Mouse (Mus musculus) gastrocnemius, postnatal 4 days (tissue): ENCODE results near the gene Htr1d. TPM values are rescaled to one million over a fixed set of nuclear protein-coding genes. Genes with fewer than 3 reads are reported as not detected.
A peak's percentile ranks its signal among the peaks of the same experiment; 100 is the strongest.

Source experiments
- DNase-seq, 2 experiments: peaks; one replicate each; pipeline ENCODE4 v3.0.0; 2021 to 2022; ENCODE audit warnings: low spot score in 2 of 2, mixed read lengths in 2 of 2
- long read RNA-seq, 2 experiments: library from polyadenylated mRNA; stranded (forward); transcript quantifications; one replicate each; pipeline ENCODE4 v2.0.0; 2021
- total RNA-seq, 2 experiments: library from RNA; stranded (reverse); gene quantifications; 2 replicates each; pipeline ENCODE4 v1.2.3; 2021

Gene Htr1d
- total RNA-seq: not detected
- long read RNA-seq, experiment 1: 0 reads
- long read RNA-seq, experiment 2: 0 reads

DNA sequence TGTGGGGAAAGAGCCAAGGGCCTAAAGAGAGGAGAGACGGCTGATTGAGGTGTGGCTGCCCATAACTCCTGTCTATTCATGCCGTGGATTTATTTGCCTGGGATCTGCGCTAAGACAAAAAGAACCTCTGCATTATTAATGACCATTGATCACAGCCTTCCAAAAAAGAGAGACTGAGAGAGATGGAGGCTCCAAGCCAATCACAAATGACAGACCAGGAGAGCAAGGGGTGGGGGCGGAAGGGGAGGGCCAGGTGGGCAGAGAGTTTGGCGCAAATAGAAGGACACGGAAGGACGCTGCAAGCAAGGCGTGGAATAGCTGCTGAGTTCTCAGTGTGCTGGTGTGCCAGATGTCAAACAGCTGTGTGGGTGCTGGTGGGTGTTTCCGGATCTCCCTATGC is at the start of gene Htr1d:
Htr1d (plus strand) TSS at position 301 of the 400 bp plus-strand sequence.
- DNase-seq: no peak

DNA sequence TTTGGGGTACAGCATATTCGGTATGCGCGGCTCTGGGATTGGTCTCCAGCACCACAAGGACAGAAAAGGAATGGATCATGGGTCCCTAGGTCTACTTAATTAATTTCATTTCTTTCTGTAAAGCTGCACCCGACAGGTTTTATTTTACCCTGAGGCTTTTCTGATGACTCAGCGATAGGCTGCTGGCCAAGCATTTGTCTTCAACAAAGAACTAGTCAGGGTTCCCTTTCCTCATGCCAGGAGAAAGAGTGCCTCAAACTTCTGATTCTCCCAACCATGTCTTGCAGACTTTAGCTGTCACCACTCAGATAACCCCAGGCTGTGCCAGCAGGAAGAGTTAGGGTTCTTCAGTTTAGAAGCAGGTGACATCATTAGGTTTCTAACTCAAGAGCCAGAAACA is 46.3 kb upstream of the Htr1d start:
- no peak for DNase-seq

DNA sequence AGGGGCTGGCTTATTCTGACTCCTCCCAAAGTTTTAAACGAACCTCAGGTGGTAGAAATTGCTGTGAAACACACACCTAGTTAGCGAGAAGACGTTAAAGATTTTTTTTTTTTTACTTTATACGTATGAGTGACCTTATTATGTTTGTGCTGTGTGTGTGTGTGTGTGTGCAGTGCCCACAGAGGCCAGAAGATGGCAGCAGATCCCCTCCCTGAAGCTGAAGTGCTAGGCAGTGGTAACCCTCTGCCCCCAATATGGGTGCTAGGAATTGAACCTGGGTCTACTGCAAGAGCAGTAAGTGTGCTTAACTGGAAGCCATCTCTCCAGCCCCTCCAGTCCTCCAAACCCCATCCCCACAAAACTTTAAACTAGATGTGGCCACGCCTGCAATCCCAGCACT is 40.3 kb upstream of the Htr1d start:
- DNase-seq: no peak

DNA sequence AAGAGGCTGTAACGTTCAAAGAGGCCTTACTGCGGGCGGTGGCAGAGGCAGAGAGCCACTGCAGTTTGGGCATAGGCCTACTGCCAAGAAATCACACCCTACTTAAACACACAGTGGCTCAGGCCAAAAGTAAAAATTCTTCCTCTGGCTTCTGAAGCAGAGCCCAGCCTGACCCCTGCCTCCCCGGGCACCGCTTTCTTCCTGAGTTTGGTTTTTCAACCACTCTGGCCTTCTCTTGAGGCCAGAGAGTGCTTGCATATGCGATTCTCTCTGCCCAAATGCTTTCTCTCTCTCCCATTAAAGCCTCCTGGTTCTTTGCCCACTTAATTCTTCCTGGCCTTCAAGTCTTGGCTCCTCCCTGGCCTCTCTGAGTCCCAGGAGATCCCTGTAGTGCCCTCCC is 39.5 kb upstream of the Htr1d start:
- no peak for DNase-seq

DNA sequence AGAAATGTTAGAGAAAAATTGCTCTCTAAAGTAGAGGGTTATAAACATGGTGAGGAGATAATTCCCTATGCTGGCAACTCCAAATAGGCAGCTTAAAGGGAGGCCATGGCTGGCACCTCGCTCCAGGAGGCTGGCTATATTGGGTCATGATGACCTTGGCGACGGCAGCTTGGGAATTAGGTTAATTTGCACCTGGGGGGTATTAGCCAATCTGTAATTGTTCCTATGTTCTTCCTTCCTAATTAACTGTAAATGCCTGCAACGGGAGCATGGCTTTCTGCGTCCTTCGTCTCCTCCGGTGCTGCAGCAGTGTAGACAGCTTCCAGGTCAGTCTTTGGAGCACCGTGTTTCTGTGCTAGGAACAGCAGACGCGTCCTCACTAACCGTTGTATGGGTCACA is 36.1 kb upstream of the Htr1d start:
- no peak for DNase-seq

DNA sequence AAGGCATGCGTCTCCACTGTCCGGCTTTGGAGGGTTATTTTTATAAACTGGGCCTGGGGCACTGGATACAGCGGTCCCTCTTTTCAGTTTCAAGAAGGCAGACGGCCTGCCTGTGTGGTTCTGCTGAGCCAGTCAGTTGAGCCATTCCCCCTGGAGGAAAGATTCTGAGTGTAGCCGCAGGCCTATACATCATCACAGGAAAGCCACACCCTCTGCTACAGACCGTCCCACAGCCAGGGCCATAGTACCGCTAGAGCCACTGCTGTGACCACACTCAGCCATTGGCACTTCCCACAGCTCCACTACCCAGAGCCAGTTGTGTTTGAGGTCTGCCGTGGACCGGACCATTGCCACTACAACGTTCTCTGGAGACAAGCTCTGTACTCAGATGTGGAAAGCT is 21.5 kb upstream of the Htr1d start:
- DNase-seq: no peak

DNA sequence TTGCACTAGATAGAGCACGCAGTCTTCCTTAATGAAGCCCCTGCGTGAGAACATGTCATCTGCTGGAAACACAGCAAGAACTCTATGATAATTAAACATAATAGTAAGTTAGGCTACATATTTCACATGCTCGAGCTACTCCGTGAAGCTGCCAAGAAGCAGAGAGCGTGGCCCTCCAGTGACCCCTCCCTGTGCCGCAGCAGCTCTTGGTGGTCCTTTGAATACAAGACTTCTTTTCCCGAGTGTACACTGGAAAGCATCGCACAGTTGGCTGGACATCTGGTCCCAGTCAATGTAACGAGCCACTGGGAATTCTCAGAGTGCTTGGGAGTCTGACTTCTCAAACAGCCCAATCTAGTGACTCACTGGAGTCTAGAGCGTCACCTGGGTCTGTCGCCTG is 15.5 kb upstream of the Htr1d start:
- DNase-seq: no peak

DNA sequence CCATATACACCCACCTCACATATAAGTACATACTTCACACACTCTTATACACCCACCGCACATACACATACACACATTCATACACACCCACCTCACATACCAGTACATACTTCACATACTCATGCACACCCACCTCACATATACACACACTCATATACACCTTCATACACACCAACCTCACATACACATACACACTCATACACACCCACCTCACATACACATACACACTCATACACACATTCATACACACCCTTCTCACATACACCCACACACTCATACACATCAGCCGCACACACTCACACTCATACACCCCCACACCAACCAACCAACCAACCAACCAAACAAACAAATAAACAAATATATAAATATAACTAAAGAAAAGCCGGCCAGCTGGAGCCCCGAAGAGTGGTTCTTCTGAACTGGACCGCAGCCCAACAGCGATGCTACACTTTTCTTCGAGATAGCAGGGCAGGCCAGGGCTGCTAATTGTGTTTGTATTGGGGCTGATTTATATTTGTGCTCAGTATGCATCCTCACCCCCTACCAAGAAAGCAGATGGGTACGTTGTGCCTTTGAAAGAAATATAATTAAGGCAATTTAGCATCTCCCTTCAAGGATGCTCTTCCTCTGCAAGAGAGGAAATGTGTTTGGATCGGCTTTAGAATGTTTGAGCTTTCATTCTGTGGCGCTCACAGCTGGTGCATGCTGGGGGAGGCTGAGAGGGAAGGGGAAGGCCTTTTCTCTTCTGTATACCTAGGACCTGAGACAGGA is 11.1 kb upstream of the Htr1d start:
- DNase-seq: no peak

DNA sequence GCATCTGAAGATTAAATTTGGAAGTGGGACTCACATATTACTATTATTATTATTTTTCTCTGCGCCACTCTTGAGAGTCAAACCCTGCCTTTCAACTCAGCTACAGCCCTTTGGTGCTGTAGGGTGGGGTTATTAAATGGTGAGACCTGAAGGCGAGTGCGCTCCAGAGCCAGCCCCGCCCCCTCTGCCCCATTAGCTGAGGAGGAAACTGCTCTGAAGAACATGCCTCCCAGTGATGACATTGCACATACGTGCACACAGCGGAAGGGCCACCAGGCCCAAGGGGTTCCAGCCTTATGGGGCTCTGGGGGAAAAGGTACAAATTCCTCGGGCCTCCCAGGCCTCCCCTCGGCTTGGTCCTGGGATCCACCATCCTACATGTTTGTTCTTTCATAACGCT is 7.8 kb upstream of the Htr1d start:
- DNase-seq: no peak

DNA sequence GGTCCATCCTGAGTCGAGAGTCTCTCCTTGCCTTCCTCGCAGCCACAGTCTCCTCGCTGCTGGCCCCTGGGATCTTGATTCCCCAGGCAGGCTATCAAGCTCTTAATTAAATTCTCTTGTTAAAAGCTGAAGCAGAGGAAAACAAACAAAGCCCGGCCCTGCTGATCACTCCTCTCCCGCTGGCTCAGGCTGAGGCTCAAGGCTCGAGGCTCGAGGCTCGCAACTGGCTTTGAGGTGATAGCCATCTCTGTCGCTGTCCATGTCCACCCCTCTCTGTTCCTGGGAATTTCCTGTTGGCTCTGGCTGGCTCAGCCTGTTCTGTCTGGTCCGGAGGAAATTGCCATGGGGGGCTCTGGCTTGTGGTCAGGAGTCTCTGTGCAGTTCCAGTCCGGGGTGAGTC is 4.4 kb upstream of the Htr1d start:
- no peak for DNase-seq

DNA sequence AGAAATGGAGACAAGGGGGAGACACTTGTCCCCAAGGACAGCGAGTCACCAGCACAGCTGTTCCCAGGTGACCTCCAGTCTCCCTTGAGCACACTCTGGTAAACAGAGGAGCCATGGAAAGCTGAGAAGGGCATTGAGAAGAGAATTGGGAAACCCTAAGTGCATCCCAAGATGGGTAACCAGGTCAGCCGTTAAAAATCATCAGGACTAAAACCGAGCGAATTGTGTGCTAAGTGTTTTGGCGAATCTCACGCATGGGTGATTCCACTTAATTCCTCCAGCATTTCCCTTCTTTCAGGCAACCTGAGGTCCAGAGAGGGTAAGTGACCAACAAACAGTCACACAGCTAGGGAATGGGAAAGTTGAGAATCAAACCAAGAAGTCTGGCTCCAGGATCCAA is 3.9 kb upstream of the Htr1d start:
- DNase-seq: no peak

DNA sequence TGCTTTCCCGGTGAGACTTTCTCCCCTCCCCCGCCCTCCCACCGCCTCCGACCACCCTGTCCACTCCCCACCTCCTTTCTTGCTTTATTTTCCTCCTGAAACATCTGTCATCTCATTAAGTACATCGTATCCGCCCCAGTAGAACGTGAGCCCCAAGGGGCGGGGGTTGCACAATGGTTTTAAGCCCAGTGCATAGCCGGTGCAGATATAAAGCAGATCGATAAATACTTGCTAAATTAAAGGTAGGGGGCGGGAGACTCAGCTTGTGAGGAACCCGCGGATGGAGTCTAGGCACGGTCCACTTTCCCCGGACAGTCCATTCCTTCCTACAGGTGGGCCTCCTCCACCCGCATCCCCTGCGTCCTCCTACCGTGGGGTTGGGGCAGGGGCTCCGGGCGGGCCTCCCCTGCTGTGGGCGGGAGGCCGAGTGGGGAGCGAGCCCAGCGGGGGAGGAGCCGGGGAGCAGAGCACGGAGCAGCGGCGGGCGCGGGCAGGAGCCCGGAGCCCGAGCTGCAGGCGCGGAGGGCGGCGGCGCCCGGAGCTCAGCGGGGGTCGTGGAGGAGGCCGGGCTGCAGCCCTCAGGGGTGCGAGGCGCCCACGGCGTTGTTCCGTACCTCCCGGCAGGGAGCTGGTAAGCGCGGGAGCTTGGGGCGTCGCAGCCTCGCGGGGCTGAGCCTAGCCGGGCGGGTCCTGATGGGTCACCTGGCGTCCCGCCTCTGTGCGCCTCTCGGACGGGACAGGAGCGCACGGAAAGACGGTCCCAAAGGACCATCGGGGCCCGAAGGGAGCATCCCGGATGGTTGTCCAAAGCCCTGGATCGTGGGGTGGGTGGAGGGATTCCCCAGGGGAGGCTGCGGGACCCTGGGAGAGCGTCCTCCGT is 1.0 kb downstream of the Htr1d start:
- peak in 1 of 2 experiments; percentile 11 for DNase-seq

DNA sequence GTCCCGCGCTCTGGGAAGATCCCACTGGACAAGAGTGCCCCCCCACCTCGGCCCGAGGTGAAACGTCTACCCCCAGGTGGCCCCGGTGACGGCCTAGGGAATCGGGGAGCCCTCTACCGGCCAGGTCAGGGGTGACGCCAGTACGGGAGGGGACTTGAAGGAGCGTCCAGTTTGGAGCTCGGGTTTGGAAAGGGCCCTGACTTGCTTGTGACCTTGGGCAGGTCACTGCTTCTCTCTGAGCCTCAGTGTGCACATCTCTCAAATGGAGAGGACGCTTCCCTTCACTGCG is 1.6 kb downstream of the Htr1d start:
- DNase-seq: no peak

DNA sequence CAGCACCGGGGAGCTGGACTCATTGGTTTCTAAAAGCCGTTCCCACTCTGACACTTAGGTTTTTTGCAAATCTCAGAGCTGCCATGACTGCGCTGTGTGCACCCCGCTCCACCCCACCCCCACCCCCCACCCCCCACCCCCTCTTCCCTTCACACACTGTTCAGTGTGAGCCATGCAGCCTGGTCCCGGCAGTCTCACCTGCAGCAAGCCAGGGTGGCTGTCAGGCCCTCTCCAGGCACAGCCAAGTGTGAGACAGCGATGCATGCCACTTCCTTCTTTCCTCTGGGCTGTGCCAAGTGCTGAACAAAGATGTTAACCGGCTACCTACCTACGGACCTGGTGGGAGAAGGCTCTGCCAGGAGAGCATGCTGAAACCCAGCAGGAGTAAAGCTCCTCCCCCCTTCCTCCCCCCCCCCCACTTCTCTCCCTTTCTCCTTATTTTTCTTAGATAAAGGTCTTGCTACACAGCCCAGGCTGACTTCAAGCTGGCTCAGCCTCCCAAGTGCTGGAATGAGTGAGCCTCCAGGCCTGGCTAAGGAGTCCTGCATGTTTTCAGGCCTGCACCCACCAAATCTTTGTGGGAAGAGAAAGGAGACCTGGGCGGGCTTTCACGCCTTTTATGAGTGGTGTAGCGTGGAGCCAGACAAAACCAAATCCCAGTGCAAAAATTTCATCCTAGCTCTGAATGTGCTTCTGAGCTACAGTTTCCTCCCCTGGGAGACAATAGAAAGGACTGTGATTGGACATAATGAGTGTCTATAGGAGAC is 7.5 kb downstream of the Htr1d start:
- no peak for DNase-seq

DNA sequence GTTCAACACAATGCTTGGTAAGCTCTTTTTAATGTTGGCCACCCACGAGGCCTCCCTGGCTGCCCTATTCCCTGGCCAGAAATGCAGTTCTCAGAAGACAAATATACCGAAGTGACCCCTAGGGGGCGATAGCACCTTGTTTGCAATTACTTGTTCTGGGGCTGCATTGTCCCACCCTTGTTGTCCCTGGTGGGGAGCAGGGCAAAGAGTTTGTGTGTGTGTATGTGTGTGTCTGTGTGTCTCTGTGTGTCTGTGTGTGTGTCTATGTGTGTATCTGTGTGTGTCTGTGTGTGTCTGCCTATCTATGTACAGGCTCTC is 8.0 kb downstream of the Htr1d start:
- DNase-seq: peak; percentile 34 to 72

DNA sequence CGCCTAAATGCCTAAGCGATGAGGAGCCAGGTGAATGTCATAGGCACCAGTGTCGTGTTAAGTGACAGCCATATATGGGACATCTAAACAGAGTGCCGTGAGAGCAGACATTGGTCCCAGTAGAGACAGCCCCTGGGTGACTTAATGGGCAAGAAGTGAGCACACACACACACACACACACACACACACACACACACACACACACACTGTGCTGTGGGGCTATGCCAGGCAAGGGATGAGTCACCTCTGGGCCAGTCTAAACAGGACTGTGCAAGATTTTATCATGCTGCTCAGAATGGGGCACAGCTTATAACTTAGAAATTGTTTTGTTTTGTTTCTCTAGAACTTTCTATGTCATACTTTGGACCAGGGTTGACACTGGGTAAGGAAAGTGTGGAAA is 10.7 kb downstream of the Htr1d start:
- no peak for DNase-seq

DNA sequence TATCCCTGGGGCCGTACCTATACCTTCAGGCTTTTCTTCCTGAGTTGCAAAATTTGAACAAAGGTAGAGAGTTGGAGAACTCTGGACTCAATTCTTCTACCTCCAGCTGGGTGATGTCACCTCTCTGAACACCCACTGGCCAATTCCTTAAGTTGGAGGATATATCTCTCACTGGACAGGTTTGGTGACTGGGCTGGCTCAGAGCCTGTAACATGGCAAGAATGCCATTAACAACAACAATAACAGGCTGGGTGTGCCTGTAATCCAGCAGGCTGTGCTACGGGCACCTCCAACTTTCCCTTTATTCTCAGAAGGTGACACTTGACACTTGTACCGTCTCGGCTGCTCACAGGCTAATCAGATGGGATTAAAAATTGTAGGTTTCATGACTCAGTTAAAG is 15.8 kb downstream of the Htr1d start:
- no peak for DNase-seq

DNA sequence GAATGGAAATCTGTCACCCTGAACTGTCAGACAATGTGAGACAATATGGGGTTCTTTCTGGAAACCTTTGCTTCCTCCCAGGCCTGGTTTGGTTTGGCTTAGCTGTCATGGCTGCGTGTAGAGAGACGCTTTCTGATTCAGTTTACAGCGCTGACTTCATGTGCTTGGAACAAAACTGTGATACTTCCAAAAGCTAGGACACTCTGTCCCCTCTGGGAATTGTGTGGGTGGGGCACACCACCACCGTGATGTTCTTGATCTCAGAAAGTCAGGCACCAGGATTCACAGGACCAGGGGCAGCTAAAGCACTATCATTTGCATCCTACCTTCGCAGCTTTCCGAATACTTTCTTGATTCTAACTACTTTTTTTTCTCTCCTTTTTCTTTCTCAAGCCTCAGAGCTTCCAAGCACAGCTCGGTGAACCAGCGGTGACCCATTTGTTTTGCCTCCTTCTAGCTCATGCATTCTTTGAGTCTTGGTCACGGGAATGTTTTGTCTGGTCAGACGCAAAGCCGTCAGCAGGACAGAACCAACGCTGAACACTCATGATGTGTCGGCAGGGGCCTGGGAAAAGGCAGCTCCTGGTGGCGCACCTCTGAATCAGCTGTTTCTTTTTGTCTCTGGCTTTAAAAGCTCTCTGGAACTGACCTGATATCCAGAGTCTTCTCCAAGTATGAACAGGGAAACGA is 18.2 kb downstream of the Htr1d start:
- no peak for DNase-seq

DNA sequence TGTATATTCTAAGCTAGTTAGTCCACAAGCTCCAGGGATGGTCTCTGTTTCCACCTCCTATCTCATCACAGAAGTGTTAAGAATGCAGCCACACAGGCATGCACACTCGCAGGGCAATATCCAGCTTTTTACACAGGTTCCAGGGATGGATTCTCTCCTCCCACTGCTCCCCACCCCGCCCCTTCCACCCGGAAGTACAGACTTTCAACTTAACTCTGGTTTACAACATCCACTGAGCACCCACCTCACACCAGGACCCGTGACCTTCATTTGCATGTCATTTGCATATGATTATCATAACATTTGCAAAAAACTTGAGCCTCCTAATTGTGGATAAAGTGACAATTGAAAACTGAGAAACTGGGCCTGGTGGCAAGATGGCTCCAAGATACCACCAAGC is 21.2 kb downstream of the Htr1d start:
- no peak for DNase-seq

DNA sequence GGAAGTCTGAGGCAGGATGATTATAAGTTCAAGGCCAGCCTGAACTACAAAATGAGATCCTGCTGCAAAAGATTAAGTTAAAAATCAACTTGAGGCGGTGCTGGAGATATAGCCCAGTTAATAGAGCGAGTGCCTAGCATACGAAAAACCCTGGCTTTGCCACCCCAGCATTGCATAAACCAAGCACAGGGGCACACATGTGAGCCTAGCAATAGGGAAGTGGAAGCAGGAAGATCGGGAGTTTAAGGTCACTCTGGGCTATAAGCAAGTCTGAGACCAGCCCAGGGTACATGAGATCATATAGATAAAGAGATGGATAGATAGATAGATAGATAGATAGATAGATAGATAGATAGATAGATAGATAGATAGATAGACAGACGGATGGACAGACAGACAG is 26.5 kb downstream of the Htr1d start:
- no peak for DNase-seq

DNA sequence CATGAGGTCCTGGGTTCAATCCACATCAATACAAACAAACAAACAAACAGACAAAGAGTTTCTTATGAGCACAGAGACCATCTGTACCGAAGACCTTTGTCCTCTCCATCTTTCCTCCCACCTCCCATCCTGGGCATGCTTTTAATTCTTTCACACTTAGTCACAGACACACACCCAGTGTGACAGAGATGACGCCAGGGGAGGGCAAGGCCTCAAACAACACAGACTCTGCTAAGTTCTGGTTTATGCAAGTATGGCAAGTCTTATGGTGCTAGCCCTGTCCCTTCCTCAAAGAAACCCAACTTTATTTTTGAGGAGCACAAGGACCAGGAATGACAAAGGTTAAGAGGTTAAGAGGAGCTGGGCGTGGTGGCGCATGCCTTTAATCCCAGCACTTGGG is 26.9 kb downstream of the Htr1d start:
- DNase-seq: no peak

DNA sequence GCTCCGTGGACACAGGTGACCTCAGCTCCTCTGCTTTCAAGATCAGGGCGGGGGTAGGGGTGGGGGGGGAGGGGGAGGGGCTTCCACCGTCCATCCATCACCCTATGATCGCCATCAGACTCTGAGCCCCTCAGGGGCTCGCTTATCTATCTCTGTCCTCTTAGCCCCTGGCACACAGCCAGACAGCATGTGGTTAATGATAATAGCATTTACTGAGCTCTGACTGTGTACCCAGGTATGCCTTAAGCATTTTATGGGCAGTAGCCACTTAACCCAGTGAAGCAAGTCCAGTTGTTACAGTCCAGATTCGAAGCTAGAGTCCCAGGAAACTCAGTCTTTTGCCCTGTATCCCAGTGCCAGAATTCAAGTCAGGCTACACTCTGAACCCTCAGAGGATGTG is 28.2 kb downstream of the Htr1d start:
- DNase-seq: no peak
